In genomic region chr14:76097244-76097643, GRCm38 (mm10) we compare ENCODE assay signal across 21 mouse cellular contexts.
"Had no signal": no experiment of that assay in that cellular context is flagged by ENCODE, and none has a peak within 500 bp of the region (broad histone marks: within the 10 kb centered on the region; RNA-seq: fewer than 3 reads in every experiment).

No protein-coding gene starts in this region.

- ATAC-seq: hindbrain, postnatal 0 days; intestine, embryonic 16.5 days; liver, embryonic 12.5 days had no signal

- H3K4me3 ChIP-seq: gastrocnemius, adult 2 months; heart, embryonic 13.5 days; heart, embryonic 15.5 days; hindbrain, embryonic 13.5 days; hindbrain, embryonic 15.5 days; kidney, embryonic 15.5 days; limb, embryonic 13.5 days; limb, embryonic 15.5 days; liver, embryonic 12.5 days had no signal

- DNase-seq: gastrocnemius, adult 2 months; gastrocnemius, postnatal 10 days; gastrocnemius, postnatal 25 days; heart, adult 18-20 months; heart, postnatal 14 days; heart, postnatal 36 days; layer of hippocampus, adult 9-11 months; layer of hippocampus, postnatal 36 days; left cerebral cortex, postnatal 4 days had no signal

- H3K27ac ChIP-seq: gastrocnemius, adult 2 months; heart, embryonic 13.5 days; heart, embryonic 15.5 days; hindbrain, embryonic 13.5 days; hindbrain, embryonic 15.5 days; hindbrain, postnatal 0 days; kidney, embryonic 15.5 days; kidney, postnatal 0 days; limb, embryonic 13.5 days; limb, embryonic 15.5 days; liver, embryonic 12.5 days; liver, embryonic 14.5 days had no signal
